27 mouse cellular contexts compared by ENCODE assay signal in the genomic region with DNA sequence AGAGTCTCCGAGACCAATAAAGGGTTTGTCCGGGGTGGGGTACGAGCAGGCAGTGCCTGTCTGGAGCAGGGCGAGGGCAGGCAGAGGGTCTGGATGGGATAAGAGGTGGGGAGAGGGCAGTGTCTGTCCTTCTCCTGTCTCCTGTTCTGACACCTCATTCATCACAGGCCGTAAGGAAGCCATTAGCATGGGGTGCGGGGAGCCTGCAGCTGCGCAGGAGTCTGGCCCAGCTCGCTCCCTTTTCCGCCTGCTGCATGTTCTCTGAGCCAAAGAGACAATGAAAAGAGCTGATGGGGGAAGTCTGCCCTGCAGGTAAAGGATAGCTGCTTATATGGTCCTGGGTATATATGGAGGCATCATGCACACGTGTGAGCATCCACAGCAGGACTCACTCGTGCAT. TPM values are rescaled to one million over a fixed set of nuclear protein-coding genes. Genes with fewer than 3 reads are reported as not detected.
DNase-seq lines count a peak whose midpoint lies in the region; ATAC-seq and TF ChIP-seq lines count a peak whose summit lies in the region.
"Had no signal": no experiment of that assay in that cellular context is flagged by ENCODE, and none has a peak within 500 bp of the region (broad histone marks: within the 10 kb centered on the region; RNA-seq: fewer than 3 reads in every experiment).

No protein-coding gene starts in this region.

- no peak overlapping the region for H3K4me2 ChIP-seq in hindbrain, embryonic 11.5 days (replicated peaks; ENCODE audit: low read depth, low read length)
- no peak overlapping the region for H3K4me2 ChIP-seq in hindbrain, postnatal 0 days (ENCODE audit: low read depth, low read length)
- no peak overlapping the region for H3K4me2 ChIP-seq in stomach, embryonic 14.5 days (replicated peaks; ENCODE audit: low read depth, low read length)
- H3K4me2 ChIP-seq in stomach, postnatal 0 days (replicated peaks; ENCODE audit: low read depth), result no peak overlapping the region
- no peak overlapping the region for H3K4me2 ChIP-seq in neural tube, embryonic 13.5 days
- H3K4me2 ChIP-seq: forebrain, embryonic 15.5 days; hindbrain, embryonic 15.5 days; intestine, embryonic 15.5 days; limb, embryonic 12.5 days; liver, embryonic 15.5 days; lung, embryonic 14.5 days had no signal

- no peak overlapping the region for H3K4me3 ChIP-seq in hindbrain, embryonic 11.5 days (ENCODE audit: low read depth, low read length)
- no peak overlapping the region for H3K4me3 ChIP-seq in hindbrain, postnatal 0 days (ENCODE audit: low read length)
- H3K4me3 ChIP-seq in stomach, embryonic 14.5 days (ENCODE audit: low read depth, low read length), result no peak overlapping the region
- H3K4me3 ChIP-seq in stomach, postnatal 0 days (ENCODE audit: low read depth, low read length), result no peak overlapping the region
- no peak overlapping the region for H3K4me3 ChIP-seq in neural tube, embryonic 13.5 days
- H3K4me3 ChIP-seq: forebrain, embryonic 15.5 days; hindbrain, embryonic 15.5 days; intestine, embryonic 15.5 days; limb, embryonic 12.5 days; liver, embryonic 15.5 days had no signal

- no peak for ATAC-seq in hindbrain, embryonic 11.5 days (ENCODE audit: low FRiP score)
- ATAC-seq in hindbrain, postnatal 0 days, result no peak
- ATAC-seq in stomach, embryonic 14.5 days (ENCODE audit: insufficient number of reproducible peaks, insufficient read depth, low FRiP score, low read depth), result no peak
- ATAC-seq in stomach, postnatal 0 days (ENCODE audit: low FRiP score, low TSS enrichment), result no peak
- ATAC-seq in neural tube, embryonic 13.5 days (ENCODE audit: low read depth), result no peak
- ATAC-seq: activated CD4-positive, CD25-positive, alpha-beta regulatory T cell, adult 4 months; forebrain, embryonic 15.5 days; intestine, embryonic 15.5 days had no signal

- no peaks in the 10 kb centered on the region for H3K9me3 ChIP-seq in hindbrain, embryonic 11.5 days (ENCODE audit: control insufficient read depth, low read length)
- H3K9me3 ChIP-seq in hindbrain, postnatal 0 days (ENCODE audit: low read length), result no peaks in the 10 kb centered on the region
- no peaks in the 10 kb centered on the region for H3K9me3 ChIP-seq in stomach, embryonic 14.5 days (ENCODE audit: control insufficient read depth, low read depth, low read length)
- H3K9me3 ChIP-seq in stomach, postnatal 0 days (ENCODE audit: control insufficient read depth, low read length), result no peaks in the 10 kb centered on the region
- no peaks in the 10 kb centered on the region for H3K9me3 ChIP-seq in neural tube, embryonic 13.5 days
- H3K9me3 ChIP-seq: forebrain, embryonic 15.5 days; hindbrain, embryonic 15.5 days; intestine, embryonic 15.5 days; limb, embryonic 12.5 days; liver, embryonic 15.5 days had no signal

- 58% methylated on average over 11 of the region's 11 CpGs for WGBS in hindbrain, embryonic 11.5 days
- WGBS in hindbrain, postnatal 0 days, result 73% methylated on average over 11 of the region's 11 CpGs
- WGBS in stomach, embryonic 14.5 days, result 65% methylated on average over 11 of the region's 11 CpGs
- WGBS in stomach, postnatal 0 days, result 76% methylated on average over 11 of the region's 11 CpGs
- WGBS in neural tube, embryonic 13.5 days, result 47% methylated on average over 11 of the region's 11 CpGs

- H3K27me3 ChIP-seq in hindbrain, embryonic 11.5 days (ENCODE audit: control insufficient read depth, insufficient read depth, low read length), result no peaks in the 10 kb centered on the region
- no peaks in the 10 kb centered on the region for H3K27me3 ChIP-seq in hindbrain, postnatal 0 days (ENCODE audit: insufficient read depth, low read length)
- no peaks in the 10 kb centered on the region for H3K27me3 ChIP-seq in stomach, embryonic 14.5 days (ENCODE audit: control insufficient read depth, insufficient read depth, low read length)
- no peaks in the 10 kb centered on the region for H3K27me3 ChIP-seq in stomach, postnatal 0 days (ENCODE audit: control insufficient read depth, insufficient read depth, low read length)
- no peaks in the 10 kb centered on the region for H3K27me3 ChIP-seq in neural tube, embryonic 13.5 days
- H3K27me3 ChIP-seq: forebrain, embryonic 15.5 days; hindbrain, embryonic 15.5 days had no signal

- 0 out of 2 replicates have a peak overlapping the region, but pooled peaks have one; percentile 16 for H3K9ac ChIP-seq in hindbrain, embryonic 11.5 days (ENCODE audit: low read depth, low read length)
- no peak overlapping the region for H3K9ac ChIP-seq in hindbrain, postnatal 0 days (replicated peaks; ENCODE audit: low read length)
- H3K9ac ChIP-seq in stomach, embryonic 14.5 days (replicated peaks; ENCODE audit: low read depth, low read length), result no peak overlapping the region
- no peak overlapping the region for H3K9ac ChIP-seq in stomach, postnatal 0 days (ENCODE audit: low read length)
- H3K9ac ChIP-seq in neural tube, embryonic 13.5 days, result peak overlapping the region; percentile 31
- H3K9ac ChIP-seq: forebrain, embryonic 15.5 days; hindbrain, embryonic 15.5 days; intestine, embryonic 15.5 days; limb, embryonic 12.5 days; liver, embryonic 15.5 days; lung, embryonic 14.5 days had no signal

- H3K36me3 ChIP-seq in hindbrain, embryonic 11.5 days (ENCODE audit: control insufficient read depth, insufficient read depth, low read length), result peaks cover 6% of the 10 kb centered on the region; the same call in 1 of the 2 replicates
- H3K36me3 ChIP-seq in hindbrain, postnatal 0 days (ENCODE audit: insufficient read depth, low read length), result peaks cover 8% of the 10 kb centered on the region; the same call in 1 of the 2 replicates
- no peaks in the 10 kb centered on the region for H3K36me3 ChIP-seq in stomach, embryonic 14.5 days (ENCODE audit: control insufficient read depth, insufficient read depth, low read length)
- no peaks in the 10 kb centered on the region; the same call in 1 of the 2 replicates for H3K36me3 ChIP-seq in stomach, postnatal 0 days (ENCODE audit: control insufficient read depth, insufficient read depth, low read length)
- H3K36me3 ChIP-seq in neural tube, embryonic 13.5 days, result peaks cover 12% of the 10 kb centered on the region; the same call in 1 of the 2 replicates
- H3K36me3 ChIP-seq: hindbrain, embryonic 15.5 days; intestine, embryonic 15.5 days; limb, embryonic 12.5 days; liver, embryonic 15.5 days had no signal

- no peak for TF ChIP-seq CTCF in hindbrain, postnatal 0 days (IDR thresholded peaks at IDR 0.05; ENCODE audit: low read depth)
- TF ChIP-seq CTCF in stomach, postnatal 0 days (IDR thresholded peaks at IDR 0.05; ENCODE audit: low read depth), result no peak

- DNase-seq in embryo, embryonic 10 days (ENCODE audit: low spot score), result peak; percentile 69
- DNase-seq in embryo, embryonic 9.5 days (ENCODE audit: extremely low spot score), result no peak
- peak; percentile 46 for DNase-seq in hindbrain, embryonic 11.5 days (ENCODE audit: low spot score)
- DNase-seq in hindbrain, postnatal 0 days (ENCODE audit: low spot score), result no peak
- DNase-seq in stomach, postnatal 0 days (ENCODE audit: low spot score), result no peak
- DNase-seq in adrenal gland, adult 2 months, result no peak
- DNase-seq: adrenal gland, adult 8-10 months; cerebellum, adult 11 months; cerebellum, adult 9-10 months; cerebellum, postnatal 36 days; heart, postnatal 14 days; kidney, adult 8-10 months; kidney, postnatal 14 days; layer of hippocampus, adult 9-11 months; lung, embryonic 14.5 days; midbrain, embryonic 14.5 days had no signal

- peaks cover 61% of the 10 kb centered on the region for H3K4me1 ChIP-seq in hindbrain, embryonic 11.5 days (replicated peaks; ENCODE audit: control insufficient read depth, insufficient read depth, low read length)
- H3K4me1 ChIP-seq in hindbrain, postnatal 0 days (ENCODE audit: insufficient read depth, low read length), result peaks cover 6% of the 10 kb centered on the region; the same call in 1 of the 2 replicates
- peaks cover 43% of the 10 kb centered on the region for H3K4me1 ChIP-seq in stomach, embryonic 14.5 days (ENCODE audit: control insufficient read depth, insufficient read depth, low read length)
- H3K4me1 ChIP-seq in stomach, postnatal 0 days (replicated peaks; ENCODE audit: control insufficient read depth, insufficient read depth), result no peaks in the 10 kb centered on the region
- H3K4me1 ChIP-seq in neural tube, embryonic 13.5 days (replicated peaks), result peaks cover 77% of the 10 kb centered on the region

- H3K27ac ChIP-seq in hindbrain, embryonic 11.5 days (ENCODE audit: low read depth, low read length), result peak overlapping the region; percentile 65
- no peak overlapping the region for H3K27ac ChIP-seq in hindbrain, postnatal 0 days
- peak overlapping the region; percentile 21; the same call in 1 of the 2 replicates for H3K27ac ChIP-seq in stomach, embryonic 14.5 days (ENCODE audit: low read length)
- H3K27ac ChIP-seq in stomach, postnatal 0 days (replicated peaks), result no peak overlapping the region
- peak overlapping the region; percentile 24; the same call in 1 of the 2 replicates for H3K27ac ChIP-seq in neural tube, embryonic 13.5 days (replicated peaks)
- H3K27ac ChIP-seq: forebrain, embryonic 15.5 days; hindbrain, embryonic 15.5 days; intestine, embryonic 15.5 days; limb, embryonic 12.5 days; liver, embryonic 15.5 days had no signal

- no peak for TF ChIP-seq EP300 in stomach, postnatal 0 days (optimal IDR thresholded peaks at IDR 0.05)

RNA-seq across cellular contexts. Expression of a gene that starts 22.6 kb away (rescaled TPM):
- 42.4 and 42.7 TPM in 2 replicates for polyA plus RNA-seq in hindbrain, embryonic 11.5 days (2014; fragmentation: Nextera tagmentation; extraction: Ambion mirVana)
- total RNA-seq in hindbrain, postnatal 0 days (2014; rRNA removed), result 179 and 205 TPM in 2 replicates
- polyA plus RNA-seq in hindbrain, postnatal 0 days (2015; fragmentation: Nextera tagmentation; extraction: Ambion mirVana), result 139 and 141 TPM in 2 replicates
- 30.7 and 30.9 TPM in 2 replicates for polyA plus RNA-seq in stomach, embryonic 14.5 days (2014; fragmentation: Nextera tagmentation; extraction: Ambion mirVana)
- polyA plus RNA-seq in stomach, postnatal 0 days (2015; fragmentation: Nextera tagmentation; extraction: Ambion mirVana), result 50.5 and 55.4 TPM in 2 replicates
- 79.3 and 81.9 TPM in 2 replicates for polyA plus RNA-seq in neural tube, embryonic 13.5 days (2015; fragmentation: Nextera tagmentation; extraction: Ambion mirVana)
- total RNA-seq in adrenal gland, adult 2 months (2021), result 1 to 10 TPM; 2.9 to 4.6 TPM
- polyA plus RNA-seq in adrenal gland, adult 2 months (2012; rRNA removed), result 13.2 and 20.9 TPM in 2 replicates
- total RNA-seq: megakaryocyte progenitor cell, adult 5-6 weeks; monocyte, adult 5-6 weeks had no signal
- polyA plus RNA-seq: activated CD4-positive, CD25-positive, alpha-beta regulatory T cell, adult 4 months had no signal

RNA-seq across cellular contexts. Expression of a gene that starts 34.2 kb away (rescaled TPM):
- polyA plus RNA-seq in hindbrain, embryonic 11.5 days (2014; fragmentation: Nextera tagmentation; extraction: Ambion mirVana), result 27.8 and 29.5 TPM in 2 replicates
- 59.3 and 61.9 TPM in 2 replicates for total RNA-seq in hindbrain, postnatal 0 days (2014; rRNA removed)
- 18.5 and 22.1 TPM in 2 replicates for polyA plus RNA-seq in hindbrain, postnatal 0 days (2015; fragmentation: Nextera tagmentation; extraction: Ambion mirVana)
- 9.3 and 11.3 TPM in 2 replicates for polyA plus RNA-seq in stomach, embryonic 14.5 days (2014; fragmentation: Nextera tagmentation; extraction: Ambion mirVana)
- 4.3 and 5.9 TPM in 2 replicates for polyA plus RNA-seq in stomach, postnatal 0 days (2015; fragmentation: Nextera tagmentation; extraction: Ambion mirVana)
- 28.9 and 29.7 TPM in 2 replicates for polyA plus RNA-seq in neural tube, embryonic 13.5 days (2015; fragmentation: Nextera tagmentation; extraction: Ambion mirVana)
- 10 to 100 TPM; 37.6 to 62.3 TPM for total RNA-seq in adrenal gland, adult 2 months (2021)
- 70.6 and 72.3 TPM in 2 replicates for polyA plus RNA-seq in adrenal gland, adult 2 months (2012; rRNA removed)
- total RNA-seq: CH12.LX; megakaryocyte progenitor cell, adult 5-6 weeks; monocyte, adult 5-6 weeks had no signal
- polyA plus RNA-seq: activated CD4-positive, CD25-positive, alpha-beta regulatory T cell, adult 4 months had no signal

RNA-seq across cellular contexts. Expression of a gene that starts 37.1 kb away (rescaled TPM):
- 83.7 TPM in 2 replicates for polyA plus RNA-seq in hindbrain, embryonic 11.5 days (2014; fragmentation: Nextera tagmentation; extraction: Ambion mirVana)
- total RNA-seq in hindbrain, postnatal 0 days (2014; rRNA removed), result 24.4 and 41.9 TPM in 2 replicates
- polyA plus RNA-seq in hindbrain, postnatal 0 days (2015; fragmentation: Nextera tagmentation; extraction: Ambion mirVana), result 47.4 and 49.8 TPM in 2 replicates
- 162 TPM in 2 replicates for polyA plus RNA-seq in stomach, embryonic 14.5 days (2014; fragmentation: Nextera tagmentation; extraction: Ambion mirVana)
- 73.7 and 80.0 TPM in 2 replicates for polyA plus RNA-seq in stomach, postnatal 0 days (2015; fragmentation: Nextera tagmentation; extraction: Ambion mirVana)
- polyA plus RNA-seq in neural tube, embryonic 13.5 days (2015; fragmentation: Nextera tagmentation; extraction: Ambion mirVana), result 53.6 and 60.2 TPM in 2 replicates
- 10 to 100 TPM; 53.0 to 90.8 TPM for total RNA-seq in adrenal gland, adult 2 months (2021)
- polyA plus RNA-seq in adrenal gland, adult 2 months (2012; rRNA removed), result 198 and 290 TPM in 2 replicates

RNA-seq across cellular contexts. Expression of a gene that starts 50.6 kb away (rescaled TPM):
- 80.0 and 84.1 TPM in 2 replicates for polyA plus RNA-seq in hindbrain, embryonic 11.5 days (2014; fragmentation: Nextera tagmentation; extraction: Ambion mirVana)
- total RNA-seq in hindbrain, postnatal 0 days (2014; rRNA removed), result 35.0 and 42.2 TPM in 2 replicates
- 47.3 and 48.3 TPM in 2 replicates for polyA plus RNA-seq in hindbrain, postnatal 0 days (2015; fragmentation: Nextera tagmentation; extraction: Ambion mirVana)
- polyA plus RNA-seq in stomach, embryonic 14.5 days (2014; fragmentation: Nextera tagmentation; extraction: Ambion mirVana), result 65.3 and 71.5 TPM in 2 replicates
- polyA plus RNA-seq in stomach, postnatal 0 days (2015; fragmentation: Nextera tagmentation; extraction: Ambion mirVana), result 38.0 and 40.2 TPM in 2 replicates
- 62.6 and 63.4 TPM in 2 replicates for polyA plus RNA-seq in neural tube, embryonic 13.5 days (2015; fragmentation: Nextera tagmentation; extraction: Ambion mirVana)
- 10 to 100 TPM; 31.0 to 38.6 TPM for total RNA-seq in adrenal gland, adult 2 months (2021)
- polyA plus RNA-seq in adrenal gland, adult 2 months (2012; rRNA removed), result 61.9 and 70.1 TPM in 2 replicates

Comparison
In these comparisons a context has a peak if more than half of its experiments do, and no peak if none do; other contexts are left out.
1. DNase-seq: peak in embryo, embryonic 10 days (single experiment) and hindbrain, embryonic 11.5 days (single experiment); none in embryo, embryonic 9.5 days (single experiment), hindbrain, postnatal 0 days (single experiment), stomach, postnatal 0 days (single experiment) and adrenal gland, adult 2 months (single experiment).
2. H3K27ac ChIP-seq: peak in hindbrain, embryonic 11.5 days (single experiment), stomach, embryonic 14.5 days (single experiment) and neural tube, embryonic 13.5 days (single experiment); none in hindbrain, postnatal 0 days (single experiment) and stomach, postnatal 0 days (single experiment).
3. H3K9ac ChIP-seq: peak in hindbrain, embryonic 11.5 days (single experiment) and neural tube, embryonic 13.5 days (single experiment); none in hindbrain, postnatal 0 days (single experiment), stomach, embryonic 14.5 days (single experiment) and stomach, postnatal 0 days (single experiment).